Mouse (Mus musculus) urinary bladder, postnatal 14 days (tissue): ENCODE measurements at regions not wholly inside any gene's neighbourhood (a gene's known extent, or its start where the extent isn't known, plus 50 kb on each side); places are given as distances from the start of the nearest gene placed in this dataset.

Experiments used
- DNase-seq: peaks from one replicate; pipeline ENCODE4 v3.0.0; 2021; ENCODE audit warnings: low spot score

DNA sequence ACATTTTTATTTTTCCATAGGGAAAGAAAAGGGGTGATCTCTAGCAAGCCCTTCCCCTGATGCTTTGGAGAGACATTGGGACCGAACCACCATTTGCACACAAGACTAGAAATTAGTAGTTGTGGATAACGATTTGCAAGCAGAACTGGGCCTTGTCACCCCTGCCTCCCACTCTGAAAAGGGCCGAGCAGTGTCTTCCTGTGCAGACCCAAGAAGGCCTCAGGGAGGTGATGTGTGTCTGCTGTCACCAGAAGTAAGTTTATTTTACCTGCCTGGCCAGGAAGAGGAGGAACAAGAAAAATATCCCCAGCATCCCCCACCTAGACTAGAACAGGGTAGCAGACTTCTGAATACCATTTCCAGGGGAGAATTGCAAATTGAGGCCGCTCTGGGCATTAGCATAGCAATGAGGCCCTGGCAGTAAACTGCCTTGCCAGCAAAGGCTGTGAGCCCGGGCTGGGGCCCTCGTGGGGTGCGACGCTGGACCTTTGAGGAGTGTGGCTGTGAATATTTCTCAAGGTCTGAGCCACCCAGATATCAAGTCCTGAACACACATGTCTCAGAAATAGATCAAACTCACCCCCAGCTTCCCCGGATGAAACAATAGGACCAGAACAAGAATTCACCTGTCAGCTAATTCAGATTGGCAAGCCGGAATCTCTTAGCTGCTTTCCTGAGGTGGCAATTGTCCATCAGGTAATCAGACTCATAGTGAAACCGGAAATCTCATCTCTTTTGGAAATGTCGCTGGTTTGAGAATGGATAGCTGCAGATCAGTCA is 470.4 kb downstream of the Vrk1 start:
- no peak for DNase-seq

DNA sequence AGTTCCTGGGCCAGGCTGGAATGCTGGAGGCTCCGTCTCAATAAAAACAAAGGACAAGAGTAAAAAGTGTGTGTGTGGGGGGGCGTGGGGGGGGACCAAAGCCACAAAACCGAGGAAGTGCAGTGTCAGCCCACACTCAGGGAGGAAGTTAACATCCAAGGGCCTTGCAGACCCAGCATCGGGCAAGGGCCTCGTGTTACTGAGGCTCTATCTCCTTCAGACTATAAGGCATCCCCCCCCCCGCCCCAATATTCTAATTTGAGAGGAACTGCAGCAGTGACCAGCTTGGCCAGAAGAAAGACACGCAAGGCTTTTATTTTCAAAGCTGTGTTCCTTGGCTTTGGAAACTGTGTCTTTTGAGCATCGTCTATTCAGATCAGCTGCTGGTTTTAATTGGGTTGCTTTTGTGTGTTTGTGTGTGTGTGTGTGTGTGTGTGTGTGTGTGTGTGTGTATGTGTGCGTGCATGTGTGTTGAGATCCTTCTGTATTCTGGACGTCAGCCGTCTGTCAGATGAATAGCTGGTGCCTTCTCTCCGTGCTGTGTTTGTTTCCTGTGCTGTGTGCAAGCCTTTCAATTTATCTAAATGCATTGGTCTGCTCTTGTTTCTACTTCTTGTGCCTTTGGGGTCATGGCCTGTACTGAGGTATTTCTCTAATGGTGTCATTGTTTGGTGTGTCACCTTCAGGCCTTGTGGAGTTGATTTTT is 491.7 kb downstream of the Vrk1 start:
- no peak for DNase-seq

DNA sequence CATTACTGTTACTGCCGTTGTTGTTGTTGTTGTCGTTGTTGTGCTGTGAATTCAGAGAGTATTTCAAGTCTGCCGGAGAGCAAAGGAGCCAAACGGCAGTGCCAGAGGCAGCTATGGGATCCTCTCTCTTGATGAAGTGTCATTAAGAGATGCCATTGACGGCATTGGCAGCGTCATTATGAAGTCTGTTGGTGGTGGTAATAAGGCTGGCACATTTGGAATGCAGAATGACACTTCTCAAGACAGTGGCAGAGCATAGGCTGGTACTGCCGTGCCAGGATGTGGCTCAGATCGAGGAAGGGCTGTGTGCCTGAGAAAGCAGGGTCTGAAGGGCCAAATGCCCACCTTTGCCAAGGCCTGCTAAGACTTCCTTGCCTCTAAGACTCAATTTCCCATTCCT is 494.3 kb downstream of the Vrk1 start:
- DNase-seq = no peak

DNA sequence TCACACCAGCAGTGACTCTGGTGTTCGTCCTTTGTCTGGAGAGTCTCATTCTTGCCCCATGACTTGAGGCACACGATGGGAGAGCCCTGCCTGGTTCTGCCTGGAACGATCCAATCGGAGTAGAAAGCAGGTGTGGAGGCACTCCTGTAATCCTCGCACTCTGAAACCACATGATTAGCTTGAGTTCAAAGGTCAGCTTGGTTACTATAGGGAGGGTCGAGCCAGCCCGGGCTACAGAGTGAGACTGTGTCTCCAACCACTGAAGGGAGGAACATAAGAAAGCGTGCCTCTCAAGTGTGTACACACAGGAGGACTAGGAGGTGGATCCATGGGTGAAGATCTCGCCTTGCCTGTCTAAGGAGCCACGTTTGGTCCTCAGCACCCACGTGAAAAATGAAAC is 504.0 kb downstream of the Vrk1 start:
- no peak for DNase-seq

DNA sequence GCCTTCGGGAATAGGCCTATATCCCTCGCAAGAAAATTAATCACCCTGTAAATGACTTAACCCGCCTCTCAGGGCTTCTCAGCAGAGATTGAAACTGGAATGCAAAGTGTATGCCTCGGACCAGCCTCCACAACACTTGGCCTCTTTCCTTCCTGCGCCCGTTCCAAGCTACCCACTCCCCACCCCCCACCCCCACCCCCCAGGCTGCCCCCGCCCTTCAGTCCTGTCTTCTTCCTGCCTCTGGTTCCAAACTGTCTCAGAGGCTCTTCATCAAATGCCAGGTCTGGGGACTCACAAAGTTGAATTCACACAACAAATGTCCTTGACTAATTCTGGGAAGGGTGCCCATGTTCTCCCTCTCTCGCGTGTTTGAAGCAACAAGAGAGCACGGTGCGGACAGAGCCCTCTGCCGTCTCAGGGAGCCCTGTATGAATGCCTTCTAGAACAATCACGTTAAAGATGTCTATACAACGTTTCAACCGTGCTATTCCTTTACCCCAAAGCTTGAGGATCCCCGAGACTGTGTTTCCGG is 505.3 kb downstream of the Vrk1 start:
- no peak for DNase-seq

DNA sequence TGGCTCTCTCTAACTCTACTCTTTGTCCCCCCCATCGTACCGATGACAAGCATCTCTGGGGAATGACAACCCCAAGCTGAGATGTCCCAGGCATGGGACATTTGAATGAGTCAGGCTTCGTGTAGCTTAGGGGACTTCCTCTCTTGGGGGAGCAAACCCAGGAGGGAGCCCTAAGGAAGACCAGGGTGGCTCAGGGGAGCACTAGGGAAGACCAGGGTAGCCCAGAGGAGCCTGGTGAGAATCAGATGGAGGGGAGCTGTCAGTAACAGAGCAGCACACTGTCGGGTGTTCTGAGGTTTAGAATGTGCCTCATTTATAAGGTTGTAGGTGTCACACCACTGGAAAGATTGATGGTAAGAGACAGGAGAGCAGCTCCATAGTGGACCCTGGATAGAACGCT is 509.1 kb downstream of the Vrk1 start:
- no peak for DNase-seq

DNA sequence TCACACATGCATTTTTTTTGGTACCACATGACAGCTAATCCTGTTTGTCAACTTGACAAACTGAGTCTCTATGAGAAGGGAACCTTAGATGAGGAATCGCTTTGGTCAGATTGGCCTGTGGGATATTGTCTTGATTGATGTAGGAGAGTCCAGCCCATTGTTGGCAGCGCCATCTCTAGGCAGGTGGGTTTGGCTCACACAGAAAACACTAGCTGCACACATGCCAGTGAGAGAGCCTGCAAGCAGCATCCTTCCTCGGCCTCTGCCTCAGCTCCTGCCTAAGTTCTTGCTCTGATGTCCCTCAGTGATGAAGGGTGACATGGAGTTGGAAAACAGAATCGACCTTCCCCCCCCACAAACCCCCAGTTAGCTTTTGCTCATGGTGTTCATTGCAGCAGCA is 514.4 kb downstream of the Vrk1 start:
- DNase-seq = no peak

DNA sequence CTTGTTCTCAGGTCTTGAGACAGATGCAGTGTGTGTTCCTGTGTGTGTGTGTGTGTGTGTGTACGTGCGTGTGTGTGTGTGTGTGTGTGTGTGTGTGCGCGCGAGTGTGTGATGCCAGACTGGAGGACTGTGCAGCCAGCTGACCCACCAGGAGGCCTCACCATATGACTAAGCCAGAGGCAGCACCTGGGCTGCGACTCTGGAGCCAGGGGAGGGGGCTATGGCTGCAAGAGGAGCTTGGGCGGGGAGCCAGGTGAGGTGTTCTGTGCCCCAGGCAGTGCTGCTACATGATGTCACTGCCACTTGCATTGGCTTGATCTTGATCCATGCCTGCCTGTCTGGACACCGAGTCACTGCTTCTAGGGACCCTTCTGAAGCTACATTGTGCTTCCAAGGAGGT is 517.1 kb downstream of the Vrk1 start:
- DNase-seq = no peak

DNA sequence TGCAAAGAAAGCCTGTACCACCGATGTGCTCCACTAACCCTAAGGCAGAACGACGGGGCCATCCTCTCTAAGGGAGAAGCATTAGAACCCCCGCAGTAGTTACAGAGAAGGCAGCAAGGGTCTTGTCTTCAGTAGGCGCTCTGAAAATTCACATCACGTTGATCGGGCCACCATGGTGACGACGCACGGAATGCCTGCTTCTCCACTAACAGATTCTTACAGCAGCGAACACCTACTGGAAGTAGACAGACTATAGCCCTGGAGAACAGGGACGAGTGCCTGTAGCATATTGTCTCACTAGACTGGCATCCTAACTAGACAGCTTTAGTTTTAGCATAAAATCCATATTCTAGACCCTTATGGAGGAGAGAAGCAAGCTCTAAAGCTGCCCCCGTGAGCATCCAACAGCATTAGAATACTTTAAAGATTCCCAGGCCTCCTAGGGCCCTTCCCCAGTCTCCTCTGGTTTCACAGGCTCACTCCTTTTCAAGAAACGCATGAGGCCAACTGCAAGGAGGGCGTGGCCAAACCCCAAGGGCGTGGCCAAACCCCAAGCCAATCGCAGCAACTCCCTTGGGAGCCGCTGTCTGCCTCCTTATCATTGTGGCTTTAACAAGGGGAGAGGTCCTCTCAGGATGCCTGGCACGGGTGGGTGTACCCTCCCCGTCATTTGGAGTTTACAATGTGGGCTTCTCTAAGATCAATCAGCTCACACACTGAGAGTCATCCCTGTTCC is 517.8 kb downstream of the Vrk1 start:
- no peak for DNase-seq

DNA sequence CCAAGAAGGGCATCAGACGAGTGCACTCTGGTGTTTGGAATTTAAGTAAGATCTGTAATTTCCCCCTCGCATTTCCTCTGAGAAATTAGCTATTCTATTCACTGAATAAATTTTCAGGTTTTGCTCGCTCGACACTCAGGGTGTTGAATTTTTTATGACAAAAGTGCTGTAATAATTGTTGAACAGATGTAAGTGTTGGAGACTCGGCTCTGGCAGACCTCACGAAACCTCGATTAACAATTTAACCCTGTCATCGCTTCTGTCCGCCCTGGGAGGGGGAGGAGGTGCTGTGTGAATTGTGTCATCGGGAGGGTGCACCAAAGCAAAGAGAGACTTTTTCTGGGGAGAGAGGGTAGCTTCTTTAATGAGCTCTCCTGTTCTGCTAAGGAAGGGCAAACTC is 518.5 kb downstream of the Vrk1 start:
- no peak for DNase-seq

DNA sequence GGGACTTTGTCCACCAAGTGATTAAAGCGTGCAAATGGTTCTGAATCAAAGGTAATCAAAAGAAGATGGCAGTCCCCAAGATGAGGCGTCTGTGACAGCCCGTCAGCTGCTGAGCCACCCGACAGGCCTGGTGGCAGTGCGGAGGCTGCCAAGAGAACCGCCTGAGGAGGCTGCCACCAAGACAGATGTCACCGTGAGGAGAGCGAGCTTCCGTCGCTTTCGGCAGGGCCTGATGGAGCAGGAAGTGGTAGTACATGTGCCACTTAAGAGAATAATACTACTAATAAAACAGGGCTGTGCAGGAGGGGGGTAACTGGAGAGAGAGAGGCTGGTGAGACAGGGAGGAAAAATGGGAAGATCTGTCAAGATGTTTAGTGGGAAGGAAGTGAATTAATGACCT is 519.1 kb downstream of the Vrk1 start:
- no peak for DNase-seq

DNA sequence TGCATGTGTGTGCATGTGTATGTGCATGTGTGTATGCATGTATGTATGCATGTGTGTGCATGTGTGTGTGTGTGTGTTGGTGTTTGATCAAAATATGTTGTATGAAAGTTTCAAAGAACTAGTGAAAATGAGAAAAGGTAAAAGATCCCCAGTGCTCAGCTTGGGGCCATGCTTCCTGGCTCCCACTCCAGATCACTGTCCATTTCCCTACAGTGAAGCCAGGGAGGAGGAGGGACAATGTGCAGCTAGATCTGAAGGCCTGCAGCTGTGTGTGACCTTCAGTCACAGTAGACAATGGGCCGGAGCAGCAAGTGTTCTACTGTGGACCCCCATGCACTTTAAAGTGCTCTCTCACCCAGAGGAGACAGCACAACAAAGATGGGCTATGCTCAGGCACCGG is 525.1 kb downstream of the Vrk1 start:
- no peak for DNase-seq

DNA sequence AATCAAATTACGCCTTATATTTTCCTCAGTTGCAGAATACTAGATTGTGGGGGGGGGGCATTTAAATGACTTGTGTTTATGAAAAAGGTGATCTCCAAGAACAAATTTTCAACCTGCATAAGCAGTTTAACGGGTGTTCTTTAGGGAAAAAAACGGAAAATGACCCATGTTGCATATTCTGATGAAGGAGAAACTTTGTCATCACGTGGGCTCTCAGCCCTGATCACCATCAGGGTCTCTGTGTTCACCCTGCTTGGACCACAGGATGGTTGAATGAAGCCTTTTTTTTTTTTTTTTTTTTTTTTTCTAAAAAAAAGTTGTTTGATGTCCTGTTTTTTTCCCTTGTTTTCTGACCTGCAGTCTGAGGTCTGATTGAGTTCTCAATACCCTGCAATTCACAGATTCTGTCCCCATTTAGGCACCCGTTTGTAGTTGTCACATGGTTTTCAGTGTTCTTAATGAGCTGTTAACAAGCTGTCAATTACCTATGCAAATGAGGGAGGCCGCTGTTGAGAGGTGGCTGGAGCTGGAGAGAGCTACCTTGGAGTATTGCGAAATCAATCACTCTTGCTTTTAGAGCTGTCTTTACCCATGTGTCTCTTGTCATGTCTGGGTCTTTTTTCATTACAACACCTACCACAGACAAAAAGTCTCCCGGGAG is 525.7 kb downstream of the Vrk1 start:
- no peak for DNase-seq

DNA sequence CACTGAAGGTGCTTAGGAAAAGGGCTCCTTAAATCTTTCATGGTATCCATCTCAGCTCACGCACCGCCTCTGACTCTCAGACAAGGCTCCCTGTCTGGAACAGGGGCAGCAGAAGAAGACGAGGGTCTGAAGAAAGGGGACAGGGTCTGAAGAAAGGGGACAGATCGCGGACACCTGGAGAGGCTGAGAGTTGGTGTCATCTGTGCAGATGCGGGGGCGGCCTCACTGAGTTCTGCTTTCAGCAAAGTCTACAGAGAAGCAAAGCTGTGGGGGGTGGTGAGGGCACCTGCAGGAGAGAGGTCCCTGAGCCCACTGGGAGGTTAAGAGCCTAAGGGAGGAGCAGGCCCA is 526.2 kb downstream of the Vrk1 start:
- no peak for DNase-seq

DNA sequence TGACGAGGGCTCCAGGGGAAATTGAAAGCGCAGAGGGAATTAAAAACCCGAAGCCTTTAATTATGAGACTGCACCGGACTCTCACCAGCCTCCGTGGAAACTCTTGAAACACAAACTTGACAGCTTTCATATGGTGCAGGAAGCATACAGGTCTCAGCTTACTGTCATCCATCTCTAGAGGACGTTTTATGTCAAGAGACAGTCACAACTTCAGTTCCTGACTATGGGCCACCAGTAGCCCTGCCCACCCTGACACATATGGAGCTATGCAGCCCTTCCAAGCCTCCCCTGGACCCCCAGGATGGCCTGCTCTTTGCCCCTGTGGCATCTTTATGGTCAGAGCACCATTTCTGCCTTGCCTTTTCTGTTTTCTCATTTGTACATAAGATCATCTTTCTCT is 530.0 kb downstream of the Vrk1 start:
- DNase-seq = no peak

DNA sequence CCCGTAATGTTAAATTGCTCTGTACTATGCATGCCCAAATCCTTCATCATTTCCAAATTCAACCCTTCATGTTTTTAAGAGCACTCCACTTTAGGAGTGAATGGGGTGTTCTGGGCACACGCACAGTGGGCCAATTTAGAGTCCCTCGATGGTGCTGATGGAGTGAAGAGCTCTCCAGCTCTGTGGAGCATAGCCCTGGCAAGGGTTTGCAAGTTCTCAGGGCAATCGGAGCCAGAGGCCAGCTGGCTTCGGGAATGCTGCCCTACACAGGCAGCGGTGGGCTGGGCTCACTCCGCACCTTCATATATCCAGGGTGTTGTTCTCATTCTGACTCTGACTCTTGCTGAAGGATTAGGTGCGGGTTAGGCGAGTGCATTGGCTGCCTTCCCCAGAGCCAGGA is 549.5 kb downstream of the Vrk1 start:
- DNase-seq = no peak

DNA sequence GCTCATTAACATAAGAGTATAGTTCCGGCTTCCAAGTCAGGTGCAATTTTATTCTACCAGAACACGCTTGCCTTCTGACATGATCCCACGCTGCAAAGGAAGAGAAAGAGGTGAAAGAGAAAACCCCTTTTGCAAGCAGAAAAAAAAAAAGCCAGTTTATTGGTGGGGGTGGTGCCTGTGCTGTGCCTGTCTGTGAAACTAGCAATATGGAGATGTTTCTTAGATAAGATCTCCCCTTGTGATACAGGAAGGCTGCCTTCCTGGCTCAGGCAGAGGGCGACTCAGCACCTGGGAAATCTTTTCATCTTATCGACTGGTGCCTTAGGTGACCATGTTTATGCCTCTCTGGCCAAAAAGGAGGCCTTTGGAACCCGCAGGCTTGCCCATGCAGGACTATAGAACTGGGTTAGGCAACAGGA is 555.2 kb downstream of the Vrk1 start:
- peak; percentile 6 for DNase-seq

DNA sequence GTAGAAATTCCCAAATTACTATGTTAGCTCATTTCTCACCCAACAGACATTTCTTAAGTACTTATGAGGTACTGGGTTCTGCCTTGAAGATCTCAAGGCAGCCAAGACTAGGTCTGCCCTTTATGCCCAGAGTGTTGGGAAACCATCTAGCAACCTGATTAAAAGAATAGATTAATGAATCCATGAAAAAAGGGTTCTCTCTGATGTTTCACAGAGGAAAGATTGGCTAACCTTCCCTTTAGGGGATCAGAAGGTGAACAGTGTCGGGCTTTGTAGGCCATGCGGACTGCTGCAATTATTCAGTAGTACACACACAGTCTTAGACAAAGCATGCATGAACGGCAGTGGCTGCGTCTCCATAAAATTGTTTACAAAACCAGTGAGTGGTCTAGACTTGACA is 556.3 kb downstream of the Vrk1 start:
- no peak for DNase-seq

DNA sequence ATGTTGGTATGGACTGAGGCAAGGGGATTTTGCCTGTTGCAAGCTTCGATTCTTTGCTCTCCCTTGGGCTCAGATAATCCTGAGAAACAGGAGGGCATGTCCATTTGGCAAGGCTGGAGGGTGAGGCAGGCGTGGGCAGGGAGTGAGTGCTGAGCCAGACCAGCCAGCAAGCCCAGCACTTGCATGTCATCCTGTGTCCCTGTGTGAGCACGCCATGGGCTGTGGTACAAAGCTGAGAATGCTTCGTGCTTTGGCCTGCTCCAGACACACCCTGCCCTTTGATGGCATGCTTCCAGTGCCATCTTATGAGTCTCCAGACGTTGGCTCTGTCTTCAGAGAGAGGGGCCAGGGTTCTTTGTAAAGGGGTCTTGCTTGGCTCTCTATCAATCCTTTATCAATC is 557.1 kb downstream of the Vrk1 start:
- DNase-seq = no peak

DNA sequence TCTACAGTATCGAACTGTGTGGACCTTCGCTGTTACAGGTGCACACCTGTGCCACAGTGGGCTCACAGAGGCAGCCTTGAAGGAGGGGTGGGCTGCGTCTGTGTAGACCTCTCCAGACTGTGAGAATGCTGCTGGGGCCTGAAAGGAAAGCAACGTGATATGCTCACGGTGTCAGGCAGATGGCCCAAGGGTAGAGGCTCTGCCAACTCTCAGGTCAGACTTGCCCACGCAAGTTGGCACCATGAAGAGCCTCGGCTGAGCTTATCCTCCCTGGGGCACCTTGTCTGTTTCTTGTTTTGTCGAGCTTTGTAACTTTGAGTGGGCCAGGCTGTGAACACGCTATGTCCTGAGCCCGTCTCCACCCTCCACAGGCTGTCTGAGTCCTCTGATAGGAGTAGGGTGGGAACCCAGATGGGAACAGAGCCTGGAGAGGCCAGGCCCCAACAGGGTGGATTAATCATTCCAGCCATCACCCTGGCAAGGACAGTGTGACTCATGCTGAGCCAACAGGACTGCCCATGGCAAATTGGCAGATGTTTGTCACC is 558.6 kb downstream of the Vrk1 start:
- no peak for DNase-seq

DNA sequence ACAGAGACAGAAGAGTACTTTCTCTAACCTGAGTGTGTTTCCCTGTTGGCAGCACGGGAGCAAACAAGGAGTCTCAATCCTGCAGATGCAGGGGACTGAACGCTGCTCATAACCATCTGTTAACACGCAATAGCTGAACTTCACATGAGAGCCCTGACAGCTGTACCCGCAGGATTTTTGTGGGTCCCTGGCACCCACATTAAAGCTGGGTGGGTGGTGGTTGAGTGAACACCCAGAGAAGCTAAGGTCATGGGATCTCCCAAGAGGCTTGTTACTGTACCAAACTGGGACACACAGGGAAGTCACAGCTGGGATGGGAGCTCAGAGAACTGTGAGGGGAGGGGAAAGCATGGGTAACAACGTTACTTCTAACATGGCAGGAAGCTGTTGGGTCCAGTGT is 562.9 kb downstream of the Vrk1 start:
- no peak for DNase-seq

DNA sequence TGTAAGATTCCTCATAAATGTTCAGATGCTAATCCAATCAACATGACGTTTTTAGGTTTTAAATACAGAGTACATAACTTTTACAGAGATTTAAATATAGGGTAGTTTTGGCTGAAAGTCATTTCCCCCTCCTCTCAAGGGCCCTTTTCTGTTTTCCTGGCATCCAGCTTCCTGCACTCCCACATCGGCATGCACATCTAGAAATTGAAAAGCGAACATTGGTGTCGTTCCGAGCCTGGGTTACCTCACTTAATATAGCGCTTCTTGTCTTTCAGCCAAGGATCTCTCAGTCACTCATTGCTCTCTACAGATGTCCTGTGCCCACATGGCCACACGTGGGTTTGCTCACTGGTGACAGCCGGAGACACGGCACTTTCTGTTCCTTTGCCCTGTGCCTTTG is 572.7 kb downstream of the Vrk1 start:
- DNase-seq = no peak
